Mouse (Mus musculus): ENCODE measurements at regions not wholly inside any gene's neighbourhood (a gene's known extent, or its start where the extent isn't known, plus 50 kb on each side); places are given as distances from the start of the nearest gene placed in this dataset.
"Not testable (repeated sequence)": the region's sequence is repeated elsewhere in the genome, so short reads cannot be mapped to it uniquely, and the experiment has no call there.

DNA sequence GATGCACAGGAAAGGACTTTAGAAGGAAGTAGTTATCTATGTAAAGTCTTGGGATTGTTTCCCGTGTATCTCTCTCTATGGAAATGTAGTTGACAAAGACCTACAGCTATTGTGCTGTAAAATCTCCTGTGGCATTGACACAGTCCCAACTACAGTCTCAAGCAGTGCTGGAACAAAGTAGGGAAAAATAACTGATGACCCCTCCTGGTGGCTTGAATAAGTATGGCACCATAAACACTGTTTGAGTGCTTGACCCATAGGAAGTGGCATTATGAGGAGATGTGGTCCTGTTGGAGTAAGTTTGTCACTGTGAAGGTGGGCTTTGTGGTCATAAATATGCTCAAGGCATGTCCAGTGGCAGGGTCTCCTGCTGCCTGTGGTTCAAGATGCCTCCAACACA lies 928.4 kb upstream of the Mms22l start:
- DNase-seq = no peak

DNA sequence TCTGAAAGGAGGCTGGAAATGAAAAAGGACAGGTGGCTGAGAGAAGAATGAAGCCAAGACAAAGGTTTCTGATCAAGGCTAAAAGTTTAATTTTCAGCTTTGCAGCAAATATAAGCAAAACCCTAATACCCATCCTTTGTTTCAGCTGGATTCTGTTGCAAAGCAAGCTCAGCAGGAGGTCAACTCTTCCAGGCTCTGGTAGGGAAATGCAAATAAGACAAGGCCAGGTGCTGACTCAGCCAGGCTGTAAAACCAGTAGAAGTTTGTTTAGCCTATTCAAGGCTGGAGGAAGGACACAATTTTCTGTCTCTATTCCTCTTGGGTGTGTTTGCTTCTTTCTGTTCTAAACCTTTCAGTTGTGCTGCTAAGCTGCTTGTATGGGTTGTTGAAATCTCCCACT lies 923.2 kb upstream of the Mms22l start:
- no peak for DNase-seq

DNA sequence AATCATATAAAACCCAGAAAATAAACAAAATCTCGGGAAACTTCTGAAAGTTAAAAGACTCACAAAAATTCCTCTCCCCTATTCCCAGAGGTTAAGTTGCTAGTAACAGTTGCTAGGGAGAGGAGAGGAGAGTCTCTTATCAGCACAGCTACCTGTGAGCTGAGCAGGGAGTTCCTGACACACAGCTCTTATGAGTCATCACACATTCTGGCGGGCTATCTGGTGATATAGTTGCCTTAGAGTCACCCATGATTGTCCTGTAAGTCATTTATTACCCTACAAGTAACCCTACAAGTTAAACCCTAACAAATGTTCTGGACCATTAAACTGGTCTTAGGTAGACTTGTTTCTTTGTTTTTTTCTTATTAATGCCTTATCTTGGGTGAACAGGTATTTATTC lies 908.8 kb upstream of the Mms22l start:
- DNase-seq = no peak

DNA sequence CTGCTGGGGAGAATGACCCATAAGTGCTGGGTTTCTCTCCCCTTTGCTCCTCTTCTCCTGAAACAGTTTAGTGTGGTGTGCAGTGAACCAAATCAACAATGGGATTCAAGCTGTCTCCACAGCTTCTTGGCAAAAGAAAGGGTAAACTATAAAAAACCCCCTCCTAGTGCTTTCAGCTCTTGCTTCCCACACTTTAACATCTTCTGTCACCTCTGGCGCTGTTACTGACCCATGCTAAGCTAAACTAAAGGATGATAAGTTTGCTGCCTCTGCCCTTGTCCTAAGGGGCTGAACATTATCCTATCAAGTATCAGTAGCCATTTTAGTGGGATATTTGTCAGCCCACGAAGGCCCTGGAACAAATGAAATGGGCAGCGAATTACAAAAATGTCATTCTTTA lies 905.4 kb upstream of the Mms22l start:
- no peak for DNase-seq

DNA sequence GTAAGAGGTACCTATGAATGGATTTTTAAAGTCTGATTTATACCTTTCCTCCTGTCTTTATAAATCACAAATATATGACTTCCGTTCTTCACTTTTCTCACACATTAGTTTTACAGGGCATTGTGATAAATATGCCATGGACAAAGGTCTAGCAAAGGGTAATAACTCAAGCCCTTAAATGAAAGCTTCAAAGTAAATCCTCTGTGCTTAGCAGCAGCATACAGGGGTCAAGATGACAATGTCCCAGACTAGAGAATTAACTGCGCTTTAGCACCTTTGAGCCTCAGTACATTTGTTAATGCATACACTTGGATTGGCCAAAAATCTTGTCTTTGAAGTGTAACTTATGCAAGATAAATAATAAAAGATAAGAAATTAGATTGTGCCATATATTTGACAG lies 904.7 kb upstream of the Mms22l start:
- DNase-seq = no peak

DNA sequence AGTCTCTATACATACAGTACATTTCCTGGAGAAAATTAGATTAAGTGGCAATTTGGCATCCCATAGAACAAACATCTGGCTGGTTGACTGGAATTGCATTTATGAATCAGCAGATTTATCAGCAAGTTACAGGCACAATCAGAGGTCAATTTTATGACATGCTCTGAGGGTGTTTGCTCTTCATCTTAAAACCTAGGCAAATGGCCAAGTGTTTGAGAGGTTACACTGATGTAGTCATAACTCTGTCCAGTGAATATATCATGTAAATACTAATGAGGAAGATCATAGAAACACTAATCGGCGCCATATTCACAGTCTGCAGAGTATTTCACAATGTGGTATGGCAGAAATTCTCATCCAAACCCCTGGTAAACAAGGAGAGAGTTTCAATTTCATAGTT lies 896.2 kb upstream of the Mms22l start:
- DNase-seq = no peak

DNA sequence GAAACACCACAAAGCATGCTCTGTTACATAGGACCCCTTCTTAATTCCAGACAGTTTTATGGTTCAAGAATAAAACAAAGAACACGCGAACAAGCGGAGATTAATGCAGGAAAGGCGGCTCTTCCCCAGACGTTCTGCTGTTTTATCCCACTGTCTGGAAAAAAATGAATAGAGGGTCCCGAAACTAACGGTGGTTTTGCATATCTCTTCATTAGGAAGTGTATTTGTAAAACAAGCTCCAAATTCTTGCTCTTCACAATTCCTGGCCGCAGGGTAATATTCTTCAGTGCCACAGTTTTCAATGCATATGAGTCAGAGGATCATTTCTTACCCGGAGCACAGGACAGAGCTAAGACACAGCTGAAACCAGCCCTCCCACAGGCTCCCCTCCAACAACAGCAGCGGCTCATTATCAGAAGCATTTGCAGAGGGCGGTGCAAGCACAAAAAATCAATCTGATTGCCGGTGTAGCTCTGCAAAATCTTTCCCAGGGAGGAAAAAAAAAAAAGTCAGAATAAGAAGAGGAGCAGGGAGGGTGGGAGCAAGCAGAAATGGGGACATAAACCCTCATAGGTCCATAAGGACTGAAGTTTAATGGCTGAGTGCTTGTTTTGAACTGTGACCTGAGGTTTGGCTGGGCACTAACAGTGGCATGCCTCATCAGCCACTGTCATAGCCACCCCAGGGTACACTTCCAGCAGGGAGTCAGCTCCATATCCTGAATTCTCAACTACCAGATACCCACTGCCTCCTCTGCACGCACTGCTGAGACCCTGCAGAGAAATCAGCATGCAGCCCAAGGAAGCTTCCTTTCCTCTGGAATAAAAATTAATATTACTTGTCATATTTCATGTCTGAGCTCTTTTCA lies 894.6 kb upstream of the Mms22l start:
- no peak for DNase-seq

DNA sequence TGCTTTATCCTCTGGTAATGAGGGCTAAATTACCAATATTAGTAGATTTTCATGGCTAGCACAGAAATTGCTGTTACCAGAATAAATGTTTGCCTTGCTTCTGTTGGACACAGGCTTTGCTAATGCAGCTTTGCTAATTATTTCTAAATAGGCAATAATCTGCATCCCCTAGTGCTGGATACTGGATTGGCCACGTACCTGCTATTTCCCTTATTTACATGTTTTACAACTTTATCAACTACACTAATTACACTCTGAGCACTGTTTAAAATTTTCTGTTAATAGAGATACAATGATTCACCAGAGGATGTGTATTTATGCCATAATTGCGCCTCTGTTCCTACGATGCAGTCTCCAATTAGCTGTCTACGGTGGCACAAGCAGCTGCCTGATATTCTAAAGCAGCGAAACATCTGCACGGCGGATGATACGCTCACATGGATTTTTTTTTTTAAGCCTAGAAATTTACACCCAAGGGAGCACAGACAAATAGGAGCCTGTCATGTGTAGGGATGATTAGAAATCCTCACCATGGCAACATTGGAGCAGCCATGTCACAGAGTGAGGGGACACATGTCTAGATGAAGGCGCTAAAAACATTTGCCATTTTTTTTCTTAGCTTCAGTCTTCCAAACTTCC lies 893.8 kb upstream of the Mms22l start:
- no peak for DNase-seq

DNA sequence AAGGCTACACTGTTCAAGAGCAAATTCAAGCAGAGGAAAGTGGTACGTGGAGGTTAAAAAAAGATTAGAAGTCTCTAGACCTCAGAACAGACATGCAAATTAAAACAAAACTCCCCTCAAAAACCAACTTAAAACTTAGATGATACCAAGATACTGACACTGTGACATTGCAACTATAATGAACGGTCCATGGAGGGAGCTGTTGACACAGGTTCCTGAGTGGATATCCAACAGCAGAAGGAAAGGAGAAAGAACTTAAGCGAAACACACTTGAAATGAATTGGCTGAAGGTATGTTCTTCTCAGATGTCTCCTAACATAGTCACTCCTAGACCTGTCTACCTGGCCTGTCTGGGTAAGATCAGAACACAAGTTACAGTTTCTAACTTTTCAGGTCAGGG lies 888.9 kb upstream of the Mms22l start:
- DNase-seq = no peak

DNA sequence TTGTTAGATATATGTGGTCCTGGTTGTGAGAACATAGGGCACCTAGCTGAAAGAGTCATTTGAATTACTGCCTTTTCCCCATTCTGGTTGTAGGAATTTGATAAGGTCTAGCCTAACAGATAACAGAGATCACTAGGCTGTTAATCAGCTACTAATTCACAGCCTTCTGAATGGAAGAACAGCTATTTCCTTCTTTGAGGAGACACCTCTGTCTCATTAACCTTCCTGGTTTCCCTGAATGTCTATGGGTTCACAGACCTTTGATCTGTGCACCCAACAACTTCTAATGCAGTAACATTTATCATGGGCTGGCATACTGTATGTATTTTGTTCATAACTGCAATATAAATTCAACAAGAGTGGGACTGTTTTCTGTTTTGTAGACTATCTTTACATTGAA lies 875.0 kb upstream of the Mms22l start:
- no peak for DNase-seq

DNA sequence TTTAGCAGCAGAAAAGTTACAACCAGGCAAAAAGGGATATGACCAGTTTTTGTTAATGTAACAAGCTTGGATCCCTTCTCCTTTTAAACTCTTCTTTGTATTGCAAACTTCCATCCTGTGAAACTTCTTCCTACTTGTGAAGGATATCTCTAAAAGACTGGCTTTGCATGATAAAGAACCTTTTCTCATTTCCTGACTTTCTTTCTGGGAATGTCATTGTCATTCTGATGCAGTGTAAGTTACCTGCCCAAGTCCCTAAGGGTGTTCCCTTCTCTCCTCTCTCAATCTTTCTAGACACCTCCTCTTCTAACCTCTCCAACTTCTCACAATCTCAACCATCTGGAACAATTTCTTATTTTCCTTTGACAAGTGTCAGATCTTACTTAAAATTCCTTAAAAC lies 874.0 kb upstream of the Mms22l start:
- DNase-seq = no peak

DNA sequence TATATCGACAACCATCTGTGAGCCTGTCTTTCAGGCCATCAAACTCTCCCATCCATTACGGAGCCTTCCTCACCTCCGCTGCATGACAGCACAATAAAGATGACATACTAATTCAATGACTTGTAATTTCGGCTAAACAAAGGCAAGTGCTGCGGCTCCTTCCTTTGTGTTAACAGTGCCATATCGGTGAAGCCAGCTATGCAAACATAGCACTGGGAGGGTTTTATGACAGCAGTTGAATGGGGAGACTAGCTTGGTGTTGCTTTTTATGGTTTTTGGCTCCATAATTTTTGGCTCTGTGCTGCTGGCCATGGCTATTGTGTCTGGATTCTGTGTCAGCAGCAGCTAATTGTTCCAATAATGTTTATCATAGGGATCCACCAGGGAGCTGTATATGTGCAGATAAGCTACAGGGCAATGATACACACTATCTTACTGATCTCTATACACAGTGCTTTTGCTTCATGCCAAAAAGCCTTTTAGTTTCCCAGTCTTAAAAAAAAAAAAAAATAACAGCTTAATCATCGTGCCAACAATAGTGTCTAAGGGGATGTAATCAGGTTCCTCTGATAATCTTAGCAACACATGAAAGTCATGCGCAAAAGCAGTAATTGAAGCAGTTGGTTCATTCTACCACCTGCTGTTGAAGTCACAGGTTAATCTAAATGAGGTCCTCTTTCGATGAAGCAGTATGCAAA lies 859.9 kb upstream of the Mms22l start:
- no peak for DNase-seq

DNA sequence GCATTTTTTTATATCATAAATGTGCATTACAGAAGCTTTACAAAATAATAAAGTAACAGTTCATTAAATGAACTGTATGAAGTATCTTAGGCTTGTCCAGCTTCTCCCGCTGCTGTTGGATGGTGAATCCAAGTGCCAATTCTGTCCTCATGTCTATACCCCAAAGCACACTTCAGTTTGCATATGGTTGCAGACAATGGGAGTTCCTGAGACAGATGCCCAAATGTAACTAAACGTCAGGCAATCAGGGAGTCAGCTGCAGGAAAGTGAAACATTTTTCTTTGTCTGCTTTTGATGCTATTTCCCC lies 859.4 kb upstream of the Mms22l start:
- no peak for DNase-seq

DNA sequence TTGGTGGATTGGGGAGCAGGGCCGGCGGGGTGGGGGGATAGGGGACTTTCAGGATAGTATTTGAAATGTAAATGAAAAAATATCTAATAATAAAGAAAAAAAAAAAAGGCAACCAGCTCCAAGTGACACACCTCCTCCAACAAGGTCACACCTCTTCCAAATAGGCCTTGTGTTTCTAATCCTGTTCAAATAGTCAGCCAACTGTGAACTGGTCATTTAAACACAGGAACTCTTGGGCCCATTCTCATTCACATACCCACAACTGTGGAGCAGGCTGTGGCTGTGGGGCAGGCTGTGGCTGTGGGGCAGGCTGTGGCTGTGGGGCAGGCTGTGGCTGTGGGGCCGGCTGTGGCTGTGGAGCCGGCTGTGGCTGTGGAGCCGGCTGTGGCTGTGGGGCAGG lies 839.6 kb upstream of the Mms22l start:
- not testable (repeated sequence) for DNase-seq

DNA sequence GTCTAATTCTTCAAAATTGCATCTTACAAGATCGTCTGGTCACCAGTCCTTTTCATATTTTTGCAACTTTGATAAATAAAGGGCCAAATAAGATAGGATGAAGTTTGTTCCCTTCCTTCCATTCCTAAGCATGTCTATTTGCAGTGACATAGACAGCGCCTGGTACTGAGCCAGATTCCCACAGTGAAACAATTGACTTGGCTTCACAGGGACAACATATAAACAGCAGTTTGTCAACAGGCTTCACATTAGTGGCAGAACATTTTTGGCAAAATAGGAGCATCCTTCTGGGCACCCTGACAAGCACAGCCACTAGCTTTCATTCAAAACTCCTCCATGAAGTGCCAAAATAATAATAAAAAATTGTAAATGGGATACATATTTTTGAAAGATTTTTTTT lies 827.4 kb upstream of the Mms22l start:
- no peak for DNase-seq

DNA sequence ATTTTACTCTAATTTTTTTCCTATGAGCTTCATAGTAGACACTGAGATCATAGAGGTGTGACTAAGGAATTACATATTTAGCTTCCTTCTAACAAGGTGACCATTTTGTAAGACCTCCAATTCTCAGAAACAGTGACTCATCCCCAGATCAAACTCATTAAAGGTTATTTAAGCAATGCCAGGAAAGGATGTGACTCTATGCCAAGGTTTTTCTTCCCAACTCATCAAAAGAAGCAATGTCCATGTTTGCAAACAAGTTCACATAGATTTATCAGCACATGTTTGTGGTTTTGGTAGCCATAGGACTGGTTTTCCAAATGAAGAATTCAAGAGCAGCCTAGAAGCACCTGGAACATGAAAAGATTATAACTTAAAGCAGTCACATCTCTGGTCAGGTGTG lies 792.6 kb upstream of the Mms22l start:
- DNase-seq = no peak

DNA sequence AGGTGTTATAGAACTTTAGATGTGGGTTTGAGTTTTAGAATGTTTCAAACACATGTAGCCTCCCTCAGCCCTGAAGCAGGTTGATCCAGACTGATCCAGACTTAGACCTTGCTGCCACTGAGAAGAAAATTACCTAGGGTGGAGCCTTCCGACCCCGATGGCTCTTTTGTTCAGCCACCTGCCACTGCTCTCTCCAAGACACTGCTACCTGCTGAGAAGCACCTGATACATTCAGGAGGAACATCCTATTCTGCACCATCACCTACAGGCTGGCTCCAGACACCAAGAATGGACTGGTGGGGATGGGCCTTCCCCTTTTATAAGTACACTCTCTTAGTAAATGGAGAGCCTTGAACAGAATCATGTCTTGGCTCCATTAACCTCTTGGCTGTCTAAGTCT lies 785.5 kb upstream of the Mms22l start:
- no peak for DNase-seq

DNA sequence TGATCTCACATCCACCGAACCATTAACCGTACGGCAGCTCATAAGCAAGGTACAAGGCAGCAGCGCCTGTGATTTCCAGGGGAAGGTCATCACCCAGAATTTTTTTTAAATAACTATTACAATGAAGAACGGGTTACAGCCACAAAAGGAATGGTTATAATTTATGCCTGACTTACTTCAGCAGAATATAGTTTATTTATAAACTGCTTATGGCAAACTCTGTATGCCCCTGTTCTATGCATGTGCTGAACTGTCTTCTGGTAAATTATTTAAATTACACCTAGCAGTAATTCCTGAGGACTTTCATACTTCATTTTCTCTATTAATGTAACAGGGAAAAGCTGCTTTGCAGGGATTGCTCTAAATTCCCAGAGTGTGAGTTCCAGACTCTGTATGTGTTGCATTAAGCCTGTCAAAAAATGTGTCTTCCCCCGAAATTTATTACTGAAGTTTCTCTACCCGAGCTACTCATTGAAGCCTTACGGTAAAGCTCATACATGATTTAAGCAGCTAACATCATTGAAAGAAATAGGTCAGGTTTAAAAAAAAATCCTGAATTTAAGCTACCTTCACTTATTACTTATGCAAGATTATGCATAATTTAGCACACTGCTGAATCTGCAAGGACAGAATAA lies 782.4 kb upstream of the Mms22l start:
- no peak for DNase-seq

DNA sequence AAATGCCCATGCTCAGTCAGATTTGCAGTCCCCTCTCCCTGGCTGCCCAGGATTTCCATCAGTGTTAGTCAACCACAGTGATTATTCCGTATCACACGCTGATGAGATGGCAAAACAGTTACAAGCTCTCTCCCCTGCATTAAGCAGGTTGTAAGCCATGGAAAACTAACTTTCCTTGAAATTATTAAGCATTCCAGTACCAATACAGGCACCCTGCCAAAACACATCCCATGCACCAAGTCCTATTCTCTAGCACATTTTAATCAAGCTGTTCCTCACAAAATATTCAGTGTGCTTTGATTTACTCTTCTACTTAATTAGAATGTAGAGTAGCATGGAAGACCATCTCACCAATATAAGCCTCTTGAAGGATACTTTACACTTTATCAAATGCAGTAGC lies 768.4 kb upstream of the Mms22l start:
- DNase-seq = no peak

DNA sequence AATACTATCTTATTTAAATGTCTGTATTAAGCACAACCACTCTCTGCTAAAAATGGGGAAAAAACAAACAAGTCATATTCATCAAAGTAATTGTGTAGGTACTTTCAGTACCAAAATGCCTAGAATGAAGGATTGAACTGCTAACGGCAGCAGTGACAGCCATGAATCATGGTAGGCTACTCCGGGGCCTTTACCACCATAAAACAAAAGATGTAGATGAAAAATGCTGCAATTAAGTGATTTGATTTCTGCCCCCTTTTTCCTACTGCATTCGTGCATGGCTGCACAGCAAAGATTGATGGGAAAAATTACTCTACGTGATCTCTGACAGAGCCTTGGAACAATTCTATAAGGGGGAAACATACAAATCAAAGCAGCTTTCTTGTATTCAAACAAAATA lies 763.8 kb upstream of the Mms22l start:
- DNase-seq = no peak

DNA sequence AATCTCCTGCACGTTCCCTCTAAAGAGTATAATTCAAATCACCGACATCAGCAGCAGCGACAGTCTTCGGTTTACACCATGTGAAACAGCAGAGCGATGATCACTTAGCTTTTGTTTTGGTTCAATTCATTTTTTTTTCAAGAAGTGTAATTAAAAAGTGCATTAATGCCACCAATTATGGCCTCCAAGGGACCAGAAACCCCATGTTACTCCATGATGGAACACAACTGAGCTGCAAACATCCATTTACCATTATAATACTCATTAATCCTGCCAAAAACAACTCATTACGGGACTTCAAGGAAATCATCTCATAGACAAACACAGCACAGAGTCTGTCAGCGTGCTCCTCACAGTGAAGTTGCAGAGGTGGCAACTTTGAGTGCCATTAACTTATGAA lies 752.2 kb upstream of the Mms22l start:
- no peak for DNase-seq

DNA sequence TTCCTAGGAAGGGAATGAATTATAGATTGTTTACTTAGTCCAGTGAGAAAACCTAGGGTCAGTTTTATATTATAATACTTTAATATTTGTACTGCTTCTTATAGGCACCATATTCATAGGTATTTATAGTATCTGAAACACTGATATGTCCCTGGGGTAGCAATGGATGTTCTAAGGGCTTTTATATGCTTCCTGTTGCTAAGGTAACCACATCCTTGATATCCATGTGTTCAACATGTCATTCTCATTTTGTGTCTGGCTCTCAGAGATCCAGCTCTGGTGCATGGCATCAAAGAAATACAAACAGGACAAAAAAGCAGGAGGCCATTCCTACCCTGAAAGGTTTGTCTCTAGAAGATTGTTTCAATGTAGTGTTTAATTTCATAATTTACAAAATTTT lies 738.2 kb upstream of the Mms22l start:
- no peak for DNase-seq

DNA sequence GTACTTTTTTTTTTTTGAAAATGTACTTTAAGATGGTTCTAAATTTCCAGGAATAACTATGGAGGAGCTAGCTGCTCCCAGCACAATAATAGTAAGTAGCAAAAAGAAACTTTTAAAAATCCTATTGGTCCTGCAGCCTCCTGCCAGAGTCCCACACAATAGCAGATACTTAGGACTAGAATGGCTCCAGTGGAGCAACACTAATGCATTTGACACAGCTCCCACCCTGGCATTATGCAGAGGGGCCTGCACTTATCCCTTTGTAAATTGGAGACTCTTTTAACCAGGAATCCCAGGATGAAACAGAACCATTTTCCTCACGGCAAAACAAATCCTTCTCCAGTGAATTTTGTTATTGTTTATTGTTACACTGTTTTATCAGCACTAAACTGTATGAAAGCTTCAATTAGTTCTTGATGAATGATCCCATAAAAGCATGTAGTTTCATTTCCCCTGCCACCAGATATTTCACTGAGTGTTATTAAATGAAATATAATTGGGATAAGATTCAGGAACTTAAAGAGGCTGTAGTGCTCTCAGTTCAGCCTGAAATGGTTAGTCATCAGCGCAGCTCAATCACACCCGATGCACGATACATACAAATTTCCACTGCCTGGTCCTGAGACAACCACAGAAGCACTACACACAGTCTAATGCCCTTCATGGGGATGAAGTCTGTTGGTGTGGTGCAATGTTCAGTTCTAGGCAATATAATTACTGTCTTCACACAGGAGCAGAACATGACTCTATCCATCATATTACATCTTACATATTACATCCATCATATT lies 708.6 kb upstream of the Mms22l start:
- DNase-seq = no peak
